ENCODE assay signal across 26 mouse cellular contexts in genomic region chr15:102948842-102949241, GRCm38 (mm10). TPM values are rescaled to one million over a fixed set of nuclear protein-coding genes. Genes with fewer than 3 reads are reported as not detected.
A peak's percentile ranks its signal among the peaks of the same experiment; 100 is the strongest.
DNase-seq lines count a peak whose midpoint lies in the region; ATAC-seq and TF ChIP-seq lines count a peak whose summit lies in the region.
"Had no signal": no experiment of that assay in that cellular context is flagged by ENCODE, and none has a peak within 500 bp of the region (broad histone marks: within the 10 kb centered on the region; RNA-seq: fewer than 3 reads in every experiment).

No protein-coding gene starts in this region.

- DNase-seq in gastrocnemius, adult 2 months: no peak
- DNase-seq in gastrocnemius, postnatal 25 days: no peak
- DNase-seq in spleen, postnatal 10 days (ENCODE audit: low spot score in 2 of 2): no peak
- DNase-seq in thymus, postnatal 4 days: no peak
- no peak for DNase-seq in retina, postnatal 1 day
- DNase-seq: adrenal gland, postnatal 25 days; cerebellum, adult 8-10 months; cerebellum, postnatal 25 days; forebrain, postnatal 0 days; gastrocnemius, postnatal 36 days; heart, adult 11 months; heart, postnatal 36 days had no signal

- peaks cover 88% of the 10 kb centered on the region for H3K27me3 ChIP-seq in limb, embryonic 12.5 days
- peaks cover 98% of the 10 kb centered on the region for H3K27me3 ChIP-seq in neural tube, embryonic 12.5 days (replicated peaks)

- intact Hi-C loops in gastrocnemius, adult 2 months (cut with DNase I): no loop called here

- peak overlapping the region; percentile 75; the same call in 1 of the 2 replicates for H3K27ac ChIP-seq in gastrocnemius, adult 2 months
- peak overlapping the region; percentile 86 for H3K27ac ChIP-seq in limb, embryonic 12.5 days
- peak overlapping the region; percentile 43; the same call in 1 of the 2 replicates for H3K27ac ChIP-seq in neural tube, embryonic 12.5 days
- H3K27ac ChIP-seq: embryonic facial prominence, embryonic 12.5 days; forebrain, embryonic 12.5 days; heart, embryonic 13.5 days; hindbrain, embryonic 15.5 days had no signal

- peak overlapping the region; percentile 61 for H3K4me3 ChIP-seq in gastrocnemius, adult 2 months
- H3K4me3 ChIP-seq in limb, embryonic 12.5 days (replicated peaks): peak overlapping the region; percentile 30
- peak overlapping the region; percentile 20 for H3K4me3 ChIP-seq in neural tube, embryonic 12.5 days
- H3K4me3 ChIP-seq: embryonic facial prominence, embryonic 12.5 days; forebrain, embryonic 12.5 days; heart, embryonic 13.5 days; hindbrain, embryonic 15.5 days had no signal

- H3K36me3 ChIP-seq in limb, embryonic 12.5 days: no peaks in the 10 kb centered on the region
- H3K36me3 ChIP-seq in neural tube, embryonic 12.5 days: no peaks in the 10 kb centered on the region
- H3K36me3 ChIP-seq: embryonic facial prominence, embryonic 12.5 days; forebrain, embryonic 12.5 days; heart, embryonic 13.5 days; hindbrain, embryonic 15.5 days had no signal

- H3K4me1 ChIP-seq in limb, embryonic 12.5 days (replicated peaks): peaks cover 23% of the 10 kb centered on the region
- no peaks in the 10 kb centered on the region for H3K4me1 ChIP-seq in neural tube, embryonic 12.5 days
- H3K4me1 ChIP-seq: embryonic facial prominence, embryonic 12.5 days; forebrain, embryonic 12.5 days; heart, embryonic 13.5 days; hindbrain, embryonic 15.5 days had no signal

- H3K9ac ChIP-seq in limb, embryonic 12.5 days (replicated peaks): 0 out of 2 replicates have a peak overlapping the region, but pooled peaks have one; percentile 27
- peak overlapping the region; percentile 53 for H3K9ac ChIP-seq in neural tube, embryonic 12.5 days
- H3K9ac ChIP-seq: embryonic facial prominence, embryonic 12.5 days; forebrain, embryonic 12.5 days; forebrain, postnatal 0 days; heart, embryonic 13.5 days; hindbrain, embryonic 15.5 days had no signal

- peak overlapping the region; percentile 51 for H3K4me2 ChIP-seq in limb, embryonic 12.5 days
- peak overlapping the region; percentile 50 for H3K4me2 ChIP-seq in neural tube, embryonic 12.5 days (replicated peaks)
- H3K4me2 ChIP-seq: embryonic facial prominence, embryonic 12.5 days; forebrain, embryonic 12.5 days; heart, embryonic 13.5 days; hindbrain, embryonic 15.5 days had no signal

- WGBS in limb, embryonic 12.5 days: 10% methylated on average over 2 of the region's 2 CpGs
- WGBS in neural tube, embryonic 12.5 days: 13% methylated on average over 2 of the region's 2 CpGs

- TF ChIP-seq CTCF in gastrocnemius, adult 2 months (IDR thresholded peaks at IDR 0.05): no peak

- ATAC-seq in limb, embryonic 12.5 days (ENCODE audit: insufficient number of reproducible peaks, insufficient read depth, low FRiP score, low TSS enrichment, low read depth): no peak
- no peak for ATAC-seq in neural tube, embryonic 12.5 days (ENCODE audit: low FRiP score, low read depth)
- ATAC-seq: activated CD4-positive, CD25-positive, alpha-beta regulatory T cell, adult 4 months; forebrain, postnatal 0 days; Patski had no signal

- H3K9me3 ChIP-seq in limb, embryonic 12.5 days: no peaks in the 10 kb centered on the region
- H3K9me3 ChIP-seq in neural tube, embryonic 12.5 days: no peaks in the 10 kb centered on the region
- H3K9me3 ChIP-seq: embryonic facial prominence, embryonic 12.5 days; forebrain, embryonic 12.5 days; heart, embryonic 13.5 days; hindbrain, embryonic 15.5 days had no signal

RNA-seq across cellular contexts. Expression of gene Hoxc11, which starts 5.4 kb away (rescaled TPM):
- total RNA-seq in gastrocnemius, adult 2 months (2021): 10 to 100 TPM in 1 of 2 experiments, 1 to 10 TPM in 1; 6.9 to 11.7 TPM
- total RNA-seq in gastrocnemius, postnatal 25 days (2021): 1 to 10 TPM; 6.2 to 7.2 TPM
- 3.5 and 5.2 TPM in 2 replicates for polyA plus RNA-seq in limb, embryonic 12.5 days (2016; fragmentation: Nextera tagmentation; extraction: Ambion mirVana)
- 4.3 and 5.7 TPM in 2 replicates for polyA plus RNA-seq in neural tube, embryonic 12.5 days (2016; fragmentation: Nextera tagmentation; extraction: Ambion mirVana)
- total RNA-seq: adrenal gland, adult 18-20 months; adrenal gland, postnatal 25 days; CH12.LX; forebrain, postnatal 0 days; heart, postnatal 36 days had no signal
- polyA plus RNA-seq: activated CD4-positive, CD25-positive, alpha-beta regulatory T cell, adult 4 months; cortical plate, adult 2 months; embryonic facial prominence, embryonic 12.5 days; forebrain, embryonic 12.5 days; forebrain, postnatal 0 days; heart, embryonic 13.5 days; heart, postnatal 0 days; hindbrain, embryonic 11.5 days; hindbrain, embryonic 15.5 days; Patski had no signal

RNA-seq across cellular contexts. Expression of gene Hoxc12, which starts 12.3 kb away (rescaled TPM):
- total RNA-seq in gastrocnemius, adult 2 months (2021): not detected
- not detected for total RNA-seq in gastrocnemius, postnatal 25 days (2021)
- polyA plus RNA-seq in limb, embryonic 12.5 days (2016; fragmentation: Nextera tagmentation; extraction: Ambion mirVana): 2.0 and 2.8 TPM in 2 replicates
- 8.1 and 14.2 TPM in 2 replicates for polyA plus RNA-seq in neural tube, embryonic 12.5 days (2016; fragmentation: Nextera tagmentation; extraction: Ambion mirVana)
- total RNA-seq: adrenal gland, adult 18-20 months; adrenal gland, postnatal 25 days; CH12.LX; forebrain, postnatal 0 days; gastrocnemius, adult 18-20 months; gastrocnemius, postnatal 36 days; heart, postnatal 36 days had no signal
- polyA plus RNA-seq: activated CD4-positive, CD25-positive, alpha-beta regulatory T cell, adult 4 months; cortical plate, adult 2 months; embryonic facial prominence, embryonic 12.5 days; forebrain, embryonic 12.5 days; forebrain, postnatal 0 days; heart, embryonic 13.5 days; heart, postnatal 0 days; hindbrain, embryonic 11.5 days; hindbrain, embryonic 15.5 days; Patski had no signal

RNA-seq across cellular contexts. Expression of gene Hoxc10, which starts 17.8 kb away (rescaled TPM):
- total RNA-seq in gastrocnemius, adult 2 months (2021): 10 to 100 TPM; 72.4 to 84.8 TPM
- 10 to 100 TPM; 61.5 to 69.5 TPM for total RNA-seq in gastrocnemius, postnatal 25 days (2021)
- polyA plus RNA-seq in limb, embryonic 12.5 days (2016; fragmentation: Nextera tagmentation; extraction: Ambion mirVana): 20.7 and 21.2 TPM in 2 replicates
- 62.1 and 77.3 TPM in 2 replicates for polyA plus RNA-seq in neural tube, embryonic 12.5 days (2016; fragmentation: Nextera tagmentation; extraction: Ambion mirVana)
- total RNA-seq: CH12.LX; forebrain, postnatal 0 days; heart, postnatal 36 days had no signal
- polyA plus RNA-seq: activated CD4-positive, CD25-positive, alpha-beta regulatory T cell, adult 4 months; cortical plate, adult 2 months; embryonic facial prominence, embryonic 12.5 days; forebrain, embryonic 12.5 days; forebrain, postnatal 0 days; heart, embryonic 13.5 days; heart, postnatal 0 days; hindbrain, embryonic 11.5 days; hindbrain, embryonic 15.5 days had no signal

RNA-seq across cellular contexts. Expression of gene Hoxc5, which starts 18.4 kb away (rescaled TPM):
- total RNA-seq in gastrocnemius, adult 2 months (2021): 1 to 10 TPM; 2.7 to 2.9 TPM
- 1 to 10 TPM; 1.6 to 1.8 TPM for total RNA-seq in gastrocnemius, postnatal 25 days (2021)
- polyA plus RNA-seq in limb, embryonic 12.5 days (2016; fragmentation: Nextera tagmentation; extraction: Ambion mirVana): 6.3 and 12.2 TPM in 2 replicates
- polyA plus RNA-seq in neural tube, embryonic 12.5 days (2016; fragmentation: Nextera tagmentation; extraction: Ambion mirVana): 32.1 and 35.5 TPM in 2 replicates
- total RNA-seq: forebrain, postnatal 0 days; heart, postnatal 36 days had no signal
- polyA plus RNA-seq: activated CD4-positive, CD25-positive, alpha-beta regulatory T cell, adult 4 months; cortical plate, adult 2 months; forebrain, embryonic 12.5 days; forebrain, postnatal 0 days; heart, postnatal 0 days had no signal

RNA-seq across cellular contexts. Expression of gene Hoxc9, which starts 27.4 kb away (rescaled TPM):
- 1 to 10 TPM; 6.7 to 8.3 TPM for total RNA-seq in gastrocnemius, adult 2 months (2021)
- 1 to 10 TPM; 4.6 to 6.5 TPM for total RNA-seq in gastrocnemius, postnatal 25 days (2021)
- polyA plus RNA-seq in limb, embryonic 12.5 days (2016; fragmentation: Nextera tagmentation; extraction: Ambion mirVana): 3.6 TPM in 2 replicates
- polyA plus RNA-seq in neural tube, embryonic 12.5 days (2016; fragmentation: Nextera tagmentation; extraction: Ambion mirVana): 45.2 and 47.4 TPM in 2 replicates
- total RNA-seq: forebrain, postnatal 0 days; heart, postnatal 36 days had no signal
- polyA plus RNA-seq: activated CD4-positive, CD25-positive, alpha-beta regulatory T cell, adult 4 months; cortical plate, adult 2 months; embryonic facial prominence, embryonic 12.5 days; forebrain, embryonic 12.5 days; forebrain, postnatal 0 days; heart, embryonic 13.5 days; heart, postnatal 0 days; hindbrain, embryonic 11.5 days had no signal
